Mouse (Mus musculus): ENCODE data around the gene Pik3c2b.
A peak's percentile ranks its signal among the peaks of the same experiment; 100 is the strongest.

The Pik3c2b gene

GRCm38 (mm10) chr1:133100980-133101798 is 55.7 kb downstream of the Pik3c2b start:
- DNase-seq, result peak; percentile 79

GRCm38 (mm10) chr1:133102108-133102507 is 56.6 kb downstream of the Pik3c2b start:
- DNase-seq, result no peak

DNA sequence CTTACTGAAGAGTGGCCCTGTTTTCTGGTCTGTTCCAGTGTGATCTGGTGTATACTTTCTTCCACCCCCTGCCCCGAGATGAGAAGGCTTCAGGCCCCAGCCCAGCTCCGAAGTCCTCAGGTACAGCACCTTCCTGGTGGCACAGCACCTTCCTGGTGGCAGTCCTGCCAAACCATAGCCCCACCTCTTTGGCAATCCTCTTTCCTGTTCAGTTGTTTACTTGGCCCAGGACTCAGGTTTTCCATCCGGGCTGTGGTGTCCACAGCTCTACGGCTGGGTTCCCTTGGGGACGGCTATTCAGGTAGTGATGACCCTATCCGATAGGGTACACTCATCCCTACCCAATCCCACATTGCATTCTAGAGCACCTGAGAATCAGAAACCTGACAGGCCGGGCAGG is 57.8 kb downstream of the Pik3c2b start:
- DNase-seq, result no peak

- DNase-seq, result no peak
Measured at GRCm38 (mm10) chr1:133103871-133104270, 58.4 kb downstream of the Pik3c2b start.

DNA sequence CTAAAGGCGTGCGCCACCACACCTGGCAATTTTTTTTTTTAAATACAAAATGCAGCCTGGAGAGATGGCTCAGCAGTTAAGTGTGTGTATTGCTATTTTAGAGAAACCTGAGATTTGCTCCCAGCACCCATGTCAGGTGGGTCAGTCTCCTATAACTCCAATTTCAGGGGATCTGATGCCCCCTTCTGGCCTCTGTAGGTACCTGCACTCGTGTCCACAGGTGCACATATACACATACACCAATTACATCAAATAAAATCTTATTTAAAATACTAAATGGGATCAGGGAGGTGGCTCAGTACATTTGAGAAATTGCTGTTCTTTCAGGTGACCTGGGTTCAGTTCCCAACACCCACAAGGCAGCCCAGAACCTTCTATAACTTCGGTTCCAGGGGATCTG is 70.6 kb downstream of the Pik3c2b start:
- no peak for DNase-seq

GRCm38 (mm10) chr1:133118127-133118526 is 72.7 kb downstream of the Pik3c2b start:
- no peak for DNase-seq

GRCm38 (mm10) chr1:133118844-133119243 is 73.4 kb downstream of the Pik3c2b start:
- no peak for DNase-seq

- DNase-seq, result no peak
Measured at GRCm38 (mm10) chr1:133119931-133120712, 74.7 kb downstream of the Pik3c2b start.

DNA sequence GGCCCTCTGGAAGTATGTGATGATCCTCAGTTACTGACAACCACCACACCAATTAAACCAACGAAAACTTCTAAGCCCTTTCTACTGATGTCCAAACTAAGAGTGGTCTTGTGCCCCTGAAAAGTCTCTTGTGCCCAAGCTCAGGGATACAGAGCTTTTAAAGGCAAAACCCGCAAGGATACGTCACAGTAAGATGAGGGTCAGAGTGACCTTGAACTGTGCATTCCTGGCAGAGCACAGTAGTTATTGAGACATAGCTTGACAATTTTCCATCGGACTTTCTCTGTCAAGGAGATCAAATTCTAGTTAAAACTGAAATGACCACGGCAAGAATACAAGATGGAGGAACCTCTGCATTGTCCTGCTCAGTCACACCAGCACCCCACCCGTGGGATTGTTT is 75.8 kb downstream of the Pik3c2b start:
- no peak for DNase-seq

GRCm38 (mm10) chr1:133124137-133124536 is 78.7 kb downstream of the Pik3c2b start:
- DNase-seq, result no peak

- DNase-seq, result no peak
Measured at GRCm38 (mm10) chr1:133125640-133126364, 80.3 kb downstream of the Pik3c2b start.

- no peak for DNase-seq
Measured at GRCm38 (mm10) chr1:133126365-133126740, 80.9 kb downstream of the Pik3c2b start.

GRCm38 (mm10) chr1:133127328-133127727 is 81.9 kb downstream of the Pik3c2b start:
- DNase-seq, result no peak

- DNase-seq, result no peak
Measured at GRCm38 (mm10) chr1:133129471-133130221, 84.2 kb downstream of the Pik3c2b start.

- peak; percentile 98 for DNase-seq
Measured at GRCm38 (mm10) chr1:133130638-133131560, 85.4 kb downstream of the Pik3c2b start, which contains the start of gene Ppp1r15b. TSS of gene Ppp1r15b (plus strand) at chr1:133131143.

DNA sequence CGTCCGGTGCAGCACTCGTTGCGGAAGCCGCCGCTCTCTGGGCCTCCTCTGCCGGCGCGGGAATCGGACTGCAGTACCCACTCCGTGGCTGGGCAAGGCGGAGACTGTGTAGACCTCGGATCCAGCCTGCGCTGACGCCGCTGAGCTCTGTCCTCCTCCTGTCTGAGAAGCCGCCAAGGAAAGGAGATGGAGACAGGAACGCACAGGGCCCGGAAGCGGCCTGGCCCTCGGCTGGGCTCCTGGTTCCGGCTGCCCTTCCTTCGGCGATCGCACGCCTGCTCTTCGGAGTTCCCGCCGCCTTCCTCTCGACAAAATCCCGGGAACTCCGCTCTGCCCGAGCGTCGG is 86.1 kb downstream of the Pik3c2b start:
- no peak for DNase-seq

DNA sequence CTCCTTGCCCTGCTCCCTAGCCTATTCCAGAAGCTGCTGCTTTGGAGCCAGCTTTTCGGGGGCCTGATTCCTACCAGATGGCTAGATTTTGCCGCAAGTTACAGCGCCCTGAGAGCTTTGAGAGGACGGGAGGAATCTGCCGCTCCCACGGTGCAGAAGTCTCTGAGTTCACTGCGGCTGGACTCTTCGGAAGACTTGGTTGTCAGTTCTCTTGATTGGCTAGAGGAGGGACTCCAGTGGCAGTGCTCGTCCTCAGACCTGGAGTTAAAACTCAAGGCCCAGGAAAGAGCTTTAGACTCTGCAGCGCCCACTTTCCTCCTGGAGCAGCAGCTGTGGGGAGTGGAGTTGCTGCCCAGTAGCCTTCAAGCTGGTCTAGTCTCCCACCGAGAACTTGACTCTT is 86.5 kb downstream of the Pik3c2b start:
- no peak for DNase-seq

DNA sequence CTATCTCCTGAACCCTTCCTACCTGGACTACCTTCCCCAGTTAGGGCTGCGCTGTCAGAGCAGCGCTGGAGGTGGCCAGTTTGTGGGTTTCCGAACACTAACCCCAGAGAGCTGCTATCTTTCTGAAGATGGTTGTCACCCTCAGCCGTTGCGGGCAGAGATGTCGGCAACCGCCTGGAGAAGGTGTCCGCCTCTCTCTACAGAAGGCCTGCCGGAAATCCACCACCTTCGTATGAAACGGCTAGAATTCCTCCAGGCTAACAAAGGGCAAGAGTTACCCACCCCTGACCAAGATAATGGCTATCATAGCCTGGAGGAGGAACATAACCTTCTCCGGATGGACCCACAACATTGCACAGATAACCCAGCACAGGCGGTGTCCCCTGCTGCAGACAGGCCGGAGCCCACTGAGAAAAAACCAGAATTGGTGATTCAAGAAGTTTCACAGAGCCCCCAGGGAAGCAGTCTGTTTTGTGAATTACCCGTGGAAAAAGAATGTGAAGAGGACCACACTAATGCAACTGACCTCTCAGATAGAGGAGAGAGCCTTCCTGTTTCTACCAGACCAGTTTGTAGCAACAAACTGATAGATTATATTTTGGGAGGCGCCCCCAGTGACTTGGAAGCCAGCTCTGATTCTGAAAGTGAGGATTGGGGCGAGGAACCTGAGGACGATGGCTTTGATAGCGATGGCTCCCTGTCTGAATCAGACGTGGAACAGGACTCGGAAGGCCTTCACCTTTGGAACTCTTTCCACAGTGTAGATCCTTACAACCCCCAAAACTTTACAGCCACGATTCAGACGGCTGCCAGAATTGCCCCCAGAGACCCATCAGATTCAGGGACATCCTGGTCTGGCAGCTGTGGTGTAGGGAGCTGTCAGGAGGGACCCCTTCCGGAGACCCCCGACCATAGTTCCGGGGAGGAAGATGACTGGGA is 87.2 kb downstream of the Pik3c2b start:
- DNase-seq, result peak; percentile 38

- no peak for DNase-seq
Measured at GRCm38 (mm10) chr1:133133425-133133824, 88.0 kb downstream of the Pik3c2b start.

- DNase-seq, result no peak
Measured at GRCm38 (mm10) chr1:133134071-133134470, 88.6 kb downstream of the Pik3c2b start.

Data from thymus, postnatal 14 days (tissue).